Mouse (Mus musculus) mouse trophoblast stem cell (cell line): ENCODE results near the gene Trp53i13.

ENCODE experiments used
- in situ Hi-C, 2 experiments: fragments of 300-500 bp; cut with MseI, MboI; formaldehyde crosslinking; loops; 2 replicates in 1 of 2; 3 replicates in 1 of 2; pipeline ENCODE4 v1.15.1; 2025

The Trp53i13 gene

DNA sequence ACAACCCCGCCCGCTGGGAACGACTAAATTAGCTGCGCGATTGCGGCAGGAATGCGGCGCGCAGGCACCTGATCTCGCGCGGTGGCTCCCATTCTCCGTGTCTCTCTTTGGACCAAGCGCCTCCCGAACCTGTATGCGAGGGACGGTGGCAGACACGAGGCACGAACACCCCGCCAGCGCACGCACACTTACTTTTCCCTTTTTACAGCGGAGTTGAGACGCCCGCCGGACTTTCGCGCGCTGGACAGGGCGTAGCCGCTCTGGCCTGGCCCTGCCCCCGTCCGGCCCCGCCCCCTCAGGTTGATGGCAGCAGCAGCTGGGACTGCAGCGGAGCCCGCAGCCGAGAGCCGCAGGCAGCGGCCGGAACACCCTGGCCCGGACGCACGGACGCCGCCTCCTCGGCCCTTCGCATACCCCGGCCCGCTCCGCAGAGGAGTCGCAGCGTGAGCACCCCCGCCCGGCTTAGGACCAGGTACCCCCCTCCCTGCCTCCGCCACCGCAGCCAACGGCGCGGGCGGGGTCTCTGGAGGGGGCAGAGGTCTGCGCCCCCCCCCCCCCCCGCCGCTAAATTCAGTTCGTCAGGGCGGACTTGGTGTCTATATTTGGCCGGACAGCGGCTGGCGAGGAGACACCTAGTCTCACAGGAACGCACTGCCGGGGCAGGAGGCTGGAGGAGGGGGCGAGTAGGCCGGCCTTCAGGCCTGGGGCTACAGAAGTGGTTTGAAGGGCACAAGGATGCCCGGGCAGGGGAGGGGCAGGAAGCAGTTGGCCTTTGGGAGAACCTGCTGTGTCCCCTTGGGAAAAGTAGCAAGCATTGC lies 53.3 kb downstream of the Trp53i13 start, which contains the start of gene Coro6:
TSS of gene Coro6 (plus strand) at position 129 of the 818 bp plus-strand sequence.
- in situ Hi-C loops: no loop called here

DNA sequence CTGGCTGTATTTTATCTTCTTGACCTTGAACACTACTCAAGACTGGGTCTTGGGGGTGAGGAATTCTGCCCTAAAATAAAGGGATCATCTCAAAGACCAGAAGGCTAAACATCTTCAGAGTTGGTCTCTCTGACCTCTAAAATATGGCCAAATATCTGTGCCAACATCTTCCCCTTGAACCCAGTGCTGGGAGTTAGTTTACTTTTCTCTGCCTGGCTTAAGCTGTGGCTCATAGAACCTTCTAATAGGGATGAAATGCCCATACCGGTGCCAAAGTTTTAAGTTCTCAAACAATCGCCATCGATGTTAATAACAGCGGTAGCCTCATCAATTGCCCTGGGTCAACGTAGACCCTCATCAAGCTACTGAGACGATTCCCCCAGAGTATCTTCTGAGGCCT lies 53.9 kb downstream of the Trp53i13 start:
- in situ Hi-C loops: no loop called here
